Mouse (Mus musculus) limb, embryonic 11.5 days (tissue): Measurements from ENCODE around the gene Bcar1. TPM values are rescaled to one million over a fixed set of nuclear protein-coding genes. Genes with fewer than 3 reads are reported as not detected.

Source experiments
- ATAC-seq: fragments of 200-750 bp; cut with Nextera tagmentation; 2 replicates; pipeline ENCODE4 v1.8.0; 2017; ENCODE audit warnings: low read depth; ENCODE audit not compliant: insufficient number of reproducible peaks, low FRiP score, low TSS enrichment
- DNase-seq: peaks from one replicate; pipeline ENCODE4 v3.0.0-alpha.2; 2015; ENCODE audit warnings: low spot score
- H3K27ac ChIP-seq: fragments of 300-500 bp; sonication (generic); replicated peaks from 2 replicates; pipeline ENCODE4 v1.5.1; 2014; ENCODE audit warnings: low read depth, mild to moderate bottlenecking, low read length
- H3K27me3 ChIP-seq: fragments of 300-500 bp; sonication (generic); 2 replicates; pipeline ENCODE4 v1.6.1; 2014; ENCODE audit warnings: mild to moderate bottlenecking, low read length, mixed read lengths; ENCODE audit not compliant: control insufficient read depth, insufficient read depth
- H3K36me3 ChIP-seq: fragments of 300-500 bp; sonication (generic); 2 replicates; pipeline ENCODE4 v1.6.1; 2014; ENCODE audit warnings: mild to moderate bottlenecking, low read length, moderate library complexity, mixed read lengths; ENCODE audit not compliant: control insufficient read depth, insufficient read depth
- H3K4me1 ChIP-seq: fragments of 300-500 bp; sonication (generic); 2 replicates; pipeline ENCODE4 v1.6.1; 2014; ENCODE audit warnings: low read length, mixed read lengths; ENCODE audit not compliant: control insufficient read depth, insufficient read depth
- H3K4me2 ChIP-seq: fragments of 300-500 bp; sonication (generic); 2 replicates; pipeline ENCODE4 v1.6.1; 2014; ENCODE audit warnings: low read depth, mild to moderate bottlenecking, moderate library complexity; ENCODE audit not compliant: severe bottlenecking
- H3K4me3 ChIP-seq: fragments of 300-500 bp; sonication (generic); 2 replicates; pipeline ENCODE4 v1.5.1; 2014; ENCODE audit warnings: low read depth, low read length
- H3K9ac ChIP-seq: fragments of 300-500 bp; sonication (generic); 2 replicates; pipeline ENCODE4 v1.6.1; 2014; ENCODE audit warnings: mild to moderate bottlenecking, low read length
- H3K9me3 ChIP-seq: fragments of 300-500 bp; sonication (generic); 2 replicates; pipeline ENCODE4 v1.6.1; 2016; ENCODE audit warnings: low read length; ENCODE audit not compliant: control insufficient read depth
- WGBS: fragments of 180-500 bp; shearing (Covaris S2); extraction: QIAGEN DNeasy Blood & Tissue Kit; methylation state at CpG from one replicate; pipeline ENCODE4 v1.1.7; 2014; 5-methylcytosine and 5-hydroxymethylcytosine counted together
- polyA plus RNA-seq: library from polyadenylated mRNA; unstranded; fragments of >200 nt; fragmentation: Nextera tagmentation; extraction: Ambion mirVana; gene quantifications from 2 replicates; pipeline ENCODE4 v1.2.1, GENCODE M21; 2014

The Bcar1 gene
- polyA plus RNA-seq, 1 experiment from 2014 or later: 40.4 TPM

- Histone ChIP-seq H3K9ac (no peak overlapping the region), H3K4me3 (no peak overlapping the region), H3K4me1 (peaks cover 10% of the 10 kb centered on the region), H3K36me3 (no peaks in the 10 kb centered on the region; the same call in 1 of the 2 replicates), H3K9me3 (no peaks in the 10 kb centered on the region), H3K27ac (no peak overlapping the region), H3K27me3 (no peaks in the 10 kb centered on the region), H3K4me2 (no peak overlapping the region)
- DNase-seq (no peak), ATAC-seq (no peak)
- WGBS: 93% methylated on average over 9 of the region's 9 CpGs
Observed at GRCm38 (mm10) chr8:111765096-111765495, 21.5 kb upstream of the Bcar1 start.

DNA sequence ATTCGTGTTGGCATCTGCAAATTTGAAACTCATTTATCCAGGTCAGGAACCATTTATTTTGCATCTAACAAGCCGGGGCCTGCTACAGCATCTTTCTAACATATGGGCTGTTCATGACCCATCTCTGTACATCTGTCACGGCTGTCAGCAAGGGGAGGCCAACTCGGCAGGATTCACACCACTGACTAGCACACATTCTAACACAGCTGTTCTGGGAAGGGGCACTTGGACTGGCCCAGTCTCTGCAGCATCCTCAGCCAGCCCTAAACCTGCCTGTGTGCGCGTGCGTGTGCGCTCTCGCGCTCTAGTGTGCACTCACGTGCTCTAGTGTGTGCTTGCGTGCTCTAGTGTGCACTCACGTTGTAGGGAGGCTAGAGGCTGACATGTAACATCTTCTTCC lies 17.1 kb upstream of the Bcar1 start:
- no peak overlapping the region for H3K4me3 ChIP-seq
- no peak overlapping the region for H3K9ac ChIP-seq
- no peak overlapping the region for H3K27ac ChIP-seq
- ATAC-seq (no peak), DNase-seq (no peak)
- no peaks in the 10 kb centered on the region for H3K4me1 ChIP-seq
- WGBS: 79% methylated on average over 13 of the region's 13 CpGs
- no peaks in the 10 kb centered on the region for H3K27me3 ChIP-seq
- H3K4me2 ChIP-seq: no peak overlapping the region
- no peaks in the 10 kb centered on the region for H3K36me3 ChIP-seq
- H3K9me3 ChIP-seq: no peaks in the 10 kb centered on the region

DNA sequence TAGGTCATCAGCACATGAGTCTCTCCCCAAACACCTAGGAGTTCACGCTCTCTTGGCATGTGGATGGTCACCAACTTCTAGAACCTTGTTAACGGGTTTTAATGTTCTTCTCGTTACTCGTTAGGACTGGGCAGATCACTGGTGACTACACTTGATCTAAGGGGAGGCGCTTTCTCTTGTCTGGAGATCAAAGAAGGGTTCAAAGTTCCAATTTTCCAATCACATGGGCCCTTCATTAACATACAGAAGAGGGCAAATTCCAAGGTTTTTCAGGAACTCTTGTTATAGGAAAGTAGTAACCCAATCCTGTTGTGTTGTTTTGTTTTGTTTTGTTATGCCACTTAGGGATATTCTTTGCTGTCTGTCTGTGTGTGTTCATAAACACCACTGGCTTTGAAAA lies 15.2 kb upstream of the Bcar1 start:
- Histone ChIP-seq H3K4me3 (no peak overlapping the region), H3K4me1 (no peaks in the 10 kb centered on the region), H3K9ac (no peak overlapping the region), H3K27me3 (no peaks in the 10 kb centered on the region), H3K4me2 (no peak overlapping the region), H3K27ac (no peak overlapping the region), H3K9me3 (no peaks in the 10 kb centered on the region), H3K36me3 (no peaks in the 10 kb centered on the region)
- DNase-seq: no peak
- ATAC-seq: no peak
- WGBS: 65% methylated on average over 5 of the region's 5 CpGs

GRCm38 (mm10) chr8:111757599-111757998 lies 14.0 kb upstream of the Bcar1 start:
- Histone ChIP-seq H3K4me1 (no peaks in the 10 kb centered on the region), H3K9ac (no peak overlapping the region), H3K27ac (no peak overlapping the region), H3K36me3 (no peaks in the 10 kb centered on the region), H3K4me2 (no peak overlapping the region), H3K9me3 (no peaks in the 10 kb centered on the region), H3K4me3 (no peak overlapping the region), H3K27me3 (no peaks in the 10 kb centered on the region)
- DNase-seq (no peak), ATAC-seq (no peak)
- 91% methylated on average over 9 of the region's 9 CpGs for whole genome bisulfite sequencing

- Histone ChIP-seq H3K4me1 (no peaks in the 10 kb centered on the region), H3K4me2 (no peak overlapping the region), H3K9me3 (no peaks in the 10 kb centered on the region), H3K36me3 (no peaks in the 10 kb centered on the region), H3K27ac (no peak overlapping the region), H3K27me3 (no peaks in the 10 kb centered on the region), H3K4me3 (no peak overlapping the region), H3K9ac (no peak overlapping the region)
- no peak for DNase-seq
- no peak for ATAC-seq
- 77% methylated on average over 6 of the region's 6 CpGs for WGBS
Observed at GRCm38 (mm10) chr8:111754736-111755135, 11.1 kb upstream of the Bcar1 start.

GRCm38 (mm10) chr8:111754088-111754487 lies 10.5 kb upstream of the Bcar1 start:
- H3K36me3 ChIP-seq: no peaks in the 10 kb centered on the region
- no peak overlapping the region for H3K4me3 ChIP-seq
- WGBS: 48% methylated on average over 2 of the region's 2 CpGs
- no peaks in the 10 kb centered on the region for H3K27me3 ChIP-seq
- H3K9ac ChIP-seq: no peak overlapping the region
- ATAC-seq (no peak), DNase-seq (no peak)
- no peaks in the 10 kb centered on the region for H3K9me3 ChIP-seq
- no peak overlapping the region for H3K4me2 ChIP-seq
- no peak overlapping the region for H3K27ac ChIP-seq
- no peaks in the 10 kb centered on the region for H3K4me1 ChIP-seq

DNA sequence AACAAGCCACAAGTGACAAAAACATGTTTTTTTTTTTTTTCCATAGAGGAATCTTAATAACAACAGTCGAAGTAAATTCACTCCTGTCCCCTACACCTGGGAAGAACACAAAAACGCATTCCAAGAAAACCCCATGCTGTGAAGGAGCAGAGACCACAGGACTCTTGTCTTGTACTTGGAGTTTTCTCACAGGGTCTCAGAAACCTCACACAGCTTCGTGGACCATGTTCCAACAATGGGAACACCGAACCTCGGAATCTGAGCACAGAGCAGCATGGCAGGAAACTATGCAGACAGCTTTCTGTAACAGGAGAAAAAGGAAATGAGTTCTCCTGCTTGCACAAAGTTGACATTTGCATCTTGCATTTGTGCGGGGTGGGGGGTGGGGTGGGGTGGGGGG lies 5.2 kb upstream of the Bcar1 start:
- Histone ChIP-seq H3K36me3 (no peaks in the 10 kb centered on the region), H3K27me3 (no peaks in the 10 kb centered on the region), H3K4me1 (peaks cover 13% of the 10 kb centered on the region), H3K9me3 (no peaks in the 10 kb centered on the region), H3K4me3 (no peak overlapping the region), H3K4me2 (no peak overlapping the region), H3K9ac (no peak overlapping the region), H3K27ac (no peak overlapping the region)
- ATAC-seq (no peak), DNase-seq (no peak)
- 61% methylated on average over 6 of the region's 6 CpGs for WGBS

- H3K9ac ChIP-seq: no peak overlapping the region
- H3K27me3 ChIP-seq: no peaks in the 10 kb centered on the region
- H3K4me3 ChIP-seq: no peak overlapping the region
- no peak for DNase-seq
- whole genome bisulfite sequencing: 81% methylated on average over 8 of the region's 8 CpGs
- H3K27ac ChIP-seq: no peak overlapping the region
- no peak overlapping the region for H3K4me2 ChIP-seq
- no peaks in the 10 kb centered on the region for H3K9me3 ChIP-seq
- H3K36me3 ChIP-seq: no peaks in the 10 kb centered on the region
- peaks cover 13% of the 10 kb centered on the region for H3K4me1 ChIP-seq
- ATAC-seq: no peak
Observed at GRCm38 (mm10) chr8:111747866-111748649, 4.4 kb upstream of the Bcar1 start.
